Mouse (Mus musculus) 3T3-L1 (cell line): ENCODE results near the gene Ltbp1.

ENCODE experiments used
- DNase-seq: peaks from one replicate; pipeline ENCODE4 v3.0.0-alpha.2; 2015; ENCODE audit warnings: low read depth, low spot score

Gene Ltbp1

DNA sequence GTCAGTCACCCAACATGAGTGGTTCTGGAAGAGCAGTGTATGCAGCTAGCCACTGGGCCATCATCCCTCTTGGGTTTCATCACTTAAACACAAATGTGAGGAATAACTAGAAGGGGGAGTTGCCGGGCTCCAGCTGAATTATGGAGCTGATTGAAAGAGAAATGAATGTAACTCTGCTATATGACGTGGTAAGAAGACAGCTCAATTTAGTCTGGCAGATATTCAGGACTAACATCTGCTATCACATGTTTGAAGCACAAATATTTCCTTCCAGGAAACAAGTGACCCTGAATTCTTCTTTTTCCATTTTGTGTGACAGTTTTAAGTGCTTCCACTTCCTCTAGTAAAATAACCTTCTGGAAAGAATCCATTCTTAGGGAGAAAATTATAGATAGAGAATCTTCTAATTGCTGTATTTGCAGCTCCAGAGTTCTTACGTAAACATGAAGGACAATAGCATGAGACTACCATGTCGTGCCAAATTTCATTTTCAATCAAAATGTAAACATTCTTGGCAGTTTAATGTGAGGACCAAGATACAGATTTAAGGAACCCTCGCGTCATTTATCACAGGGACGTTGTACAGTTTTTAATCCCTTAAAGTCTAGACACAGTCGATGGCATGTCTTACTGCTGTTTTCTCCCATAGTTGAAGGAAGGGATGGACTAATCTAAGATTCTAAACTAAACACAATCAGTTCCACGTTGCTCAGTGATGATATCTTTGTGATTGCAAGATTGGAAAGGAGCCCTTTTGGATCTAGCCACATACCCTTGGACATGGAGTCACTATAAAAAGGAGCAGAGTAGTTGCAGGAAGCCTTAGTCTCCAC is 279.7 kb downstream of the Ltbp1 start:
- peak; percentile 17 for DNase-seq

DNA sequence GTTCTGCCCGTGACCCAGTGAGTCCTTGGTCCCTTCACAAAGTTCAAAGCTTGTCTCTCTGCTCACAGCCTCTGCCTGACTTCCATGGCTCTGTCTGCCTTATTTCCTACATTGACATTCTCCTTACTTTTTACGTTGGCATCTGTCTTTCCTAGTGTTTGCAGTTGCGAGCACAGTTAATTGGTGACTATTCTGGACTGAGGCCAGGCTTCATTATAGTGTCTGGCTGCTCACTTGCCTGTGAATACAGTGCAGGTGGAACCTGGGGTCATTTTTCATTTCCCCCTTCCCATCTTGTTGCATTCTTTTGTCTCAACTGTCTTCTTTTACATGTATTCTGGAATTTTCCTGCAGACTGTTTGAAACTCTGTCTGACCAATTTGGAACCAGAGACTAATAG is 287.6 kb downstream of the Ltbp1 start:
- no peak for DNase-seq

DNA sequence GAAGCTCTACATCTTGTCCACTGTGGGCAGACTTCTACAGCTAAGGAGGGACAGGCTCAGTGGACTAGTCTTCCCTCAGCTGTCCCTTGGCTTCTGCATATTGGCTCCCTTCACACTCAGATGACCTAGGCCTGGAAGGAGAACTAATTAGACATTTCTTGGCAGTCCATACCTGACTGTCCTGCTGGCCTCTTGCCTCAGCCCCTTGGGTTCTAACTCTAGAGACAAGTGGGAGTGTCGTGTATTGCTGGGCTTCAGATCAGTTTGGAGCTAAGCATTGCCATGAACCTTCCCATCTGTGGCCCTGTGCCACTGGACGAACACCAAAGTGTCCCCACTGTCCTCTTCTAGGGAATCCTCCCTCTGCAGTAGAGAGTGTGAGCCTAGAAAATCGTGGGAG is 288.4 kb downstream of the Ltbp1 start:
- DNase-seq, result no peak

DNA sequence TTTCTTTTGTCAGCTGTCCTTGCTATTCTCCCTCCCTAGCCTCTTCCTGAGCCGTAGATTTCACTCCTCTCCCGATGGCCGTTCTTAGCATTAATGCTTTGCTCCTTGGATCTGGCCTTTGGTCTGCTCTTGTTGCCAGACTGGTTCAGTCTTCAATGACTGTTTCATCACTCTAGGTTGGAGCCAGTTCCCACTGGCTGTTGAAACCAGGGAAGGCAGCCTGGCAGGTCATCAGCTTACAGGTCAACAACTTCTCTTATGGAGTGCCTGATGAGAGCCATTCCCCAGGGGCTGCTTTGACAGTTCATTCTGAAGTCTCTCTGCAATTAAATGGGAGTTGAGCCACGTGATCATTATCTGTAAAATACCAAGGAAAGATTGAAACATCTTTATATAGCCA is 295.5 kb downstream of the Ltbp1 start:
- no peak for DNase-seq

DNA sequence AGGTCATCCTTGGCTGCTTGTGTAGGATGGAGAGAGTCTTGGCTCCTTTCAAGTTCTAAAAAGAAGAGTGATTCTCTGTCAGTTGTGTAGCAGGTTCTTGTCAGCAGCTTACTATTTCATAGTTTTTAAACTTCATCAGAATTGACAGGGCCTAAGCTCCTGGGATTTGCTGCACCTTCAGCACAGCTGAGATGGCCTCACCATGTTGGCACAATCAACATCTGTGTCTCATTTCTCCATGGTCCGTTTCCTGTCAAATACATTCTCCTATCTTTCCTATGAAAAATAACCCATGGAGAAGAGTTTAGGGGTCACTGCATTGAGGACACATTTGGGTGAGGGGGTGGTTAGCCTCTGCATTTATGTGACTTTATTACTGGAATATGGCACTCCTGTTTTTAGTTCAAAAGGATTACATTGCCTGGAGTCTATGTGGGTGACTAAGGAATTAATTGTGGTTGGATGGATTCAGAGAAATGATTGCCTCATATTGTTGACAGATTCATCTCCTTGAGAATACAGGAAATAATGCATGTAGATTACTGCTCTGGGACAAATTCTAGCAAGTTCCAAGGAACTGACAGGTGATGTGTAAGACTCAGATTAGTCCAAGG is 299.5 kb downstream of the Ltbp1 start:
- DNase-seq, result peak; percentile 37

DNA sequence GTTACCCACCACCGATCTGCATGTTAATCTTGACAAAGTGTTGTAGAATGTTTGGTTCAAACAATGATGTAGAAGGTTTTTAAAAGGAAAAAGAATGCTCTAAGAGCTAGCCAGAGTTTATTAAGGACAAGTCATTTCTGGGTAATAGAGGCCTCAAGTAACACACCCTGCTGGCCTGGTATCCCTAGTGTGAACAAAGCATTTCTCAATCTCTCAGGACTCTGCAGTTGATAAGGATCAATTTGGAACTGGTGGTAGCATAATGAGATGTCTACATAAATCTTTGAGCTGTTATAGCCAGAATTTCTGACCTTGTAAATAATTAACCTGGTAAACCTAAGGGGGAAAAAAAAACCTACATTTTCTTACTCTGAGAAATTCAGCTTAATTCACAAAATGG is 300.3 kb downstream of the Ltbp1 start:
- DNase-seq, result no peak

DNA sequence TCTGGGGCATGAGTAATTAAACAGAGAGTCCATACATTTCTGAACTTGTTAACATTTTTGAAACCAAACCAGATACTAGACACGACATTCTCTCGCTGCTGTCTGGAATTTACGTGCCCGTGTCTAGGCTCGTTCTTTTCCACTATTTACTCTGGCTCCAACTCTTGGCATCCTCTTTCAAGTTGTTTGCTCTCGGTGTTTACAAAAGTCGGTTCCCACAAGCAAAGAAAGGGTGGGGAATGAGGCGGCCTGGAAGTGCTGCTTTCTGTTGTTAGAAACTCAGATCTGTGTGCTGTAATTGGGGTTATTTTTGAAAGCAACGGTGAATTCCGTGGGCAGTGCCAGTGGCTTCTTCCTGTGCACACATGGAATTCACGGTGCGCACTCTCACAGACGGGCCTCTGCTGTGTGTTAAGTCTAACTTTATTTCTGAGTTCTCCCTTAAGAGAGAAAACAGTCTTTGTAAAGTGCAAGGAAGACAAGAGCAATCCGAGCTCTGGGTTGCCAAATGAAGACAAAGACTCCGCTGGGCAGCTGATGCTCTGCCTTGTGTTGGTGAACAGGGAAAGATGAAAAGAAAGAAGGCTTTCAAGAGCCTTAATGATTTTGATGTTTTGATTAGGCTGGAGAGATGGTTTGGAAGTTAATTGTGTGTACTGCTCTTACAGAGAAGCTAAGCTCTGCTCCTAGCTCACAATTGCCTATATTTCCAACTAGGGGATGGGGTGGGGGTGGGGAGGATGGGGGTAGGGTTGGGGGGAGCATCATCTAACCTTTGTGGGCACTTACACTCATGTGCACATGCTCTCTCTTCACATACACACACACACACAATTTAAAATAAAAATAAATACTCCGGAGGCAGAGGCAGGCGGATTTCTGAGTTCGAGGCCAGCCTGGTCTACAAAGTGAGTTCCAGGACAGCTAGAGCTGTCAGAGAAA is 302.0 kb downstream of the Ltbp1 start:
- DNase-seq, result no peak

DNA sequence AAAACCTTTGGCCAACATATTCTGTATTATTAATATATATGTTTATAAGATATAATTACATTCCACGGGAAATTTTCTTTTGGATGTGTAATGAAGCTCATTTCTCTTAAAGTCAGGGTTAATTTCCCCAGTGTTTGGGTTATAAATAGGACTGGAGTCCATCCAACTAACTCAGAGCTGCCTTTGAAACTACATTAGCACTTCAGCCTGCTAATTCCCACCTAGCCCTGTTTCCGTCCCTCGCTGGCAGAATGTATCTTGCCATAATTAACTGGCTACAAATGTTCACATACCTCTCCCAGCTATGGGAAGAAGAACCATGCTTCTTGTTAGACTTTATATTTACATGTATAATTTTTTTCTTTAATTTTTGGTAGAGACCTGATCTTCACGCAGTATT is 311.7 kb downstream of the Ltbp1 start:
- no peak for DNase-seq

DNA sequence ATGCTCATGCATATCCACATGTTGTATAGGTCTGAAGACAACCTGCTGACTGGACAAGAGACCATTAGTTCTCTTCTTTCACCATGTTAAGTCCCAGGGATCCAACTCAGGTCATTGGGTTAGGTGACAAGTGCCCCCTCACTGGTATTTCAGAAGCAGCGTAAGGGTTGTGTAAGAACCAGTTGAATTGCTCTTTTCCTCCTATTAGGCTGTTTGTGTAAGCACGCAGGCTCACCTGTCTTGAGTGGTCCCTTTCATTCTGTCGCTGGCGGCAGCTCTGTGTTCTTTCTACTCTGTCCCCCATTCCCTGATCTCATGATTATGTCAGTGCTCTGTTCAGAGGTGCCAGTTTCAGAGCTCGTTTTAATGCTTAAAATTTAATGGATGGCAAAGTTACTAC is 317.9 kb downstream of the Ltbp1 start:
- DNase-seq, result no peak

DNA sequence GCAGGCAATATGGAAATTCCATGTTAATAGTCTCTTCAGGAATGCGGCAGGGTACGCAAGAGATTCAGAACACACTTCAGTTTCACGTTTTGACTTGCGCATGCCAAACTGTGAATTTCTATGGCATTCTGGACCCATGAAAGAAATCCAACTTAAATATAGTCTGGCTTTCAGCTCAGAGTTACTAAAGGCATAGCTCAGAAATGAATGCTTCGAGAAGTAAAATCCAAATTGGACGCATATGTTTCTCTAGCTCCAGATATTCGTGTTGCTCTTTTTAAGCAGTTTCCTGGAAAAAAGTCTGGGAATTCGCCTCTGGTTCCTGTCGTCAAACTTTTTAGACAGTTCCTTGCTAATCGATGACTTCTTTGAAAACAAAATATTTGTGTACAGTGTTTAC is 318.4 kb downstream of the Ltbp1 start:
- DNase-seq, result no peak

DNA sequence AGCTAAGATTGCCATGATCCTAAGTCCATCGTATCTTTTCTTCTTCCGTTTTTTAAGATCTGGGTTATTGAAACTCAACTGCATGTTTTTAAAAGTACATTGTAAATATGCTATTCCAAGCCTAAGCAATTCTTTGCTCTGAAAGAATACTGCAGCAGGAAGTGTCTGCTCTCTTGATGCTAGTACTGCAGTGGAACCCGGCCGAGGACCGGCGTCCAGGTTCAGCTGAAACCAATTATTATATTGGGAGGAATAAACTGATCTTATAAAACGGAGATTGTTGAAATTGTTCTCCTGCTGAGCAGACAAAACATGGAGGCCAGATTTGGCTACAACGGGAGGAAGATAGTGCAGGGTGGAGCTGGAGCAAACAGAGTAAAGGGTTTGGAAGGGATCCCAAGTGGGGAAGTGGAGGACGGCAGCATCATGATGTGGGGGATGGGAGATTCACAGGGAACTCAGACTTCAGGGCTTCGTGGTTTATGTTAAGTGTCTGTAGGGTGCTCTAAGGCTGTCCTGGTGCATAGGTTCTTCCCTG is 322.8 kb downstream of the Ltbp1 start:
- no peak for DNase-seq

DNA sequence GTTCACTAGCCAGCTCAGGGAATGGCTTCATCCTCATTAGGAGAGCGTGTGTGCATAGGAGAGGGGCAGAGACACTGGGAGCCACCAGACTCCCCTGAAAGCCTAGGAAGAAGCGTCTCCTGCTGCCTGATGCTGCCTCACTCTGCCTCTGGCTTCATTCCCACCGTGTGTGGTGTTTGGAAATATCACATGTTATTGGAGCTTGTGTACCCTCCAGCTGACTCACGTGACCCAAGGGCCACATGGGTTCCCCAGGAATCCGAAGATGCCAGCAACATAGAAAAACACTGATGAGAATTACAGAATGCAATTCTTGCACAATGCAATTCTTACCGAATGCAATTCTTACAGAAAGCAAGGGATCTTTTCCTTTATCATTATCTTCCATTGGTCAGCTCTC is 325.0 kb downstream of the Ltbp1 start:
- no peak for DNase-seq

DNA sequence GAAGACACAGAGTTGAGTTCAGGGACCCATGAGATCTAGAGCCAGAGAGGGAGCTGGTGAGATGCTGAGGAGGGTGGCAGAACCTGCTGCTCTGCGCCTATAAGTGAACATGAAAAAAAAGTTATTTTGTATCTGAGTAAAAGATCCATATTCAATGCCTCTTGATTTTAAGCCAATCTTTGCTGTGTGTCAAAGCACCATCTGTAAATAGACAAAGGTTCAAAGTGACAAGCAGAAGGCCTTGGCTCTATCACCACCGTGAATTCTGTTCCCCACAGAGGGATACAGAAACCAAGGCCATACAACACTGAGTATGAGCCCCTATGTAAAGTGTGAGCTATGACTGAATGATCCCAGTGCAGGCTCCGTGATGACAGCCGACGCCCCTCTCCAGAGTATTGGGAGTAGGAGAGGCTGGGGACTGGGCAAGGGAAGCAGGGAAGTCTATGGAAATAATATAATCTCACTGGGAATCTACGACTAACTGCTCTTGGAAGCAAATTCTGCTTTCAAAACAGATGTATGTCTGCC is 326.1 kb downstream of the Ltbp1 start:
- DNase-seq, result no peak

DNA sequence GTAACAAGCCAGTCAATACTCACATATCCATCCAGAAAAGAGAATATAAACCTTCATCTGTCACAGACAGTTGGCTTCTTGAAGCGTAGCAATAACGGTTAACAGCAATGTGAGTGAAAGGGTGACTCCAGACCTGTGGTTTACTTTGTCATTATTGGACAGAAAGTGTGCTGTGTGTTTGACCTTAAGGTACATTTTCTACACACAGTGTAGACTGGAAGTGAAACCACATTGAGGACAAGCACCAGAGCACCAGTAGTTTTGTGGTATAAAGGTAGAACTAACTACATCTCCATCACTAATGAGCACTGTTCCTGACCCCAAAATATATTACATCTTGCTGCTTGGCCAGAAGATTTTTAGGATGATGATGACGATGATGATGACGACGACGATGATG is 326.9 kb downstream of the Ltbp1 start:
- no peak for DNase-seq

DNA sequence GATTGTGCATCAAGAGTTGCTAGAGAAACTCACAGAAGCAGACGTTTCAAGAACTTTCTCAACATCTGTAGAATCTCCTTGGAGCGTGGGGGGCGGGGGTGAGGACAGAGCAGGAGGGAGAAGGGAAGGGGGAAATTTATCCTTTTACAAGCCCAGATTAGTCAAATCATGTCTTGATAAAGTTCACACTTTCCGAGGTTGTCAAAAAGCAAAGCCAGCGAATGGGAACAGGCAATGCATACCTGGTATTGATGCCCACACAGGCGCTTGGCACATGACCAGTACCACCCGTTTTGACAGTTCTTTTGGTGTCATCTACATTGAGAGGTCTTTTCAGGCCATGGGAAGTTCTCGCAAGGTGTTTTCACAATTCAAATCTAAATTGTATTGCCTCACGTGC is 327.6 kb downstream of the Ltbp1 start:
- DNase-seq, result no peak

DNA sequence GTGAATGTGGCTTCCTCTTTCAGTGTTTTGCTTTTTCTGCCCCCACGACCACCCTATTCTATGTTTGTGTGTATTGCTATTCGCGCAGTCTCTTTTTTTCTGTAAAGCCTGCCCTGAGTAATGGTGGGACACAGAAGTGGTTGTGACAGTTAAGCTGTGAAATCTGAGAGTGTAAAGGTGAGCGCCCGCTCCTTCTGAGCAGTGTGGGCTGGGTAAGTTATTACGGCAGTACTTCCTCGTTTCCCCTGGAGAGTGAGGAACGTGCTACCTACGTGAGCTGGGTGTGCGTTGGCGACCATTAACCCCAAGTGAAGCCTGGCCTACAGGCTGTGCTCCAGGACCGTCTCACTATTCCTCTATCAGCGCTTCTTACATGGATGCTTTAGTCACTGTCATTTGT is 328.4 kb downstream of the Ltbp1 start:
- DNase-seq, result no peak

DNA sequence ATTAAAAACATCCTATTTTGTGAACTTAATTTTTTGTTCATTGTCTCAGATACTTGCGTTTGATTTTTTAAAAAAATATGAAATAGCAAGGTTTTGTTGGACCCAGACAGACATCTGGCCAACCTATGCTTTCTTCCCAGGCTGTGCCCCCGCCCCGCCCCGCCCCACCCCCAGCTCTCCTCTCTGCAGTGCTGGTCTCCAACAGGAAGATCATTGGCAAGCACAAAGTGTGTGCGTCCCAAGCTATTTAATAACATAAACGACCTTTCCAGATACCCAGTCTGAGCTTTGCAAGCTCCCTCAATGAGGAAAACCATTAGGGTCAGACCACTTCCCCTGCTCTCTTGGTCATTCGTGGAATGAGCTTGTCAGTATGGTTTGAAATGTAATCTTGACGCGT is 330.3 kb downstream of the Ltbp1 start:
- DNase-seq, result no peak

DNA sequence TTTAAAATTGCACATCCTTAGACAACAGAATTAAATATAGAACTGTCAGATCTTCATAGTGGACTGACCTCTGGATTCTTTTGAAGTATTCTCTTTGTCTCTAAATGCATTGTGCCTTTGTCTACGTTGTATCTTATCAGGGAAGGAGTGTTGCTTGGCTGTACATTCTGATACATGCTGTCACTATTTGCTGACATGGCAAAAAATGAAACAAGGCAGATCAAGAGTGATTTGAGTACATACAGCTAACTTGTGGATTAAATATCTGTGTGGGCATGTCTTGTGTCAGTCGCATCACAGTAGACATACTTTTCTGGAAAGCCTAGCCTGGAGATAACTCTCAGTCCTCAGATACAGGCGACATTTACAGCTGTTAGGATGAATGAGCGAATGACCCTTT is 335.9 kb downstream of the Ltbp1 start:
- DNase-seq, result no peak

DNA sequence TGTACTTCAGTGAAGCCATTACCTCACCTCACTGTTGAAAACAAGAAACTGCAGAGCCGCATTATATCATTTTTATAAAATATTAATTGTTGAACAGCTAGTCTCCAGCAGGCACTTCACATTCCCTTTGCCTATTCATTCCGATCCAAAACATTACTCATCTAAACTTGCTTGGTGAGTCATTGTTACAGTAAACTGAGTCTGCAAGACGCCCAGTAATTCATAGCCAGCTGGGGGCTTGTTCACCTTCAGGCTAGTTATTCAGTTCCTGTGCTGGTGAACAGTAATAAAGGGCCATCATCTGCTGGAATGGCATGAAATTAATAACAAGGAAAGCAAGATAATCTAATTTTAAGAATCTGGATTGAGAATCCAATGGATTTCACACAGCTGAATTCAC is 339.7 kb downstream of the Ltbp1 start:
- peak; percentile 85 for DNase-seq

DNA sequence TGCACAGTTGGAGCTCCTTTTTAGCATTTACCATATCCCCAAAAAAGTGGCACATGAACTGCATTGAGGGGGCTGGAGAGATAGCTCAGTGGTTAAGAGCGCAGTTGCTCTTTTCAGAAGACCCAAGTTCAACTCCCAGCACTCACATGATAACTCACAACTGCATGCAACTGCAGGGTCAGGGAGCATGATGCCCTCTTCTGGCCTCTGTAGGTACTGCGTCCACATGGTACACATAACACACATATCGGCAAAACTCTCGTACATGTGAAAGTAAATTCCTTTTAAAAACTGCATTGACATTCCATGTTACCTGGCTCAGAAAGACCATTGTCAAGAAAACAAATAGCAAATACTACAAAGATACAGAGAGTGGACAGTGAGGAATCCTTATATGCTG is 342.0 kb downstream of the Ltbp1 start:
- no peak for DNase-seq

DNA sequence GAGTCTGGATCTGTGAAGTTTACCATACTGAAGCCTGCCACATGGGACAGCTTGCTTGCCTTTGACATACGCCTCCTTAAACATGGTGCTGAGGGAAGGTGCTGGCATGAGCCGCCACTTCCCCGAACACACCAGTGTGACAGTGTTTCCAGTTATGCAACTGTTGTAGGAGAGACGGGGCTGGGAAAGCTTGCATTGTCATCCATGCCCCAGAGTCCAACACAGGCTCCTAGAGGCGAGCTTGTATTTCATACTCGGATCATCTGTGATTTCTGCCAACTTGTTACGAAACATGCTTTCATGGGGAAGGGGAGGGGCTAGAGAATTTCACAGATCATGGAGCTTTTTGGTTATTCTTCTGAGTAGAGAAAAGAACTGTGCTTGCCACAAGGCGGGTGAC is 343.7 kb downstream of the Ltbp1 start:
- DNase-seq, result peak; percentile 53

DNA sequence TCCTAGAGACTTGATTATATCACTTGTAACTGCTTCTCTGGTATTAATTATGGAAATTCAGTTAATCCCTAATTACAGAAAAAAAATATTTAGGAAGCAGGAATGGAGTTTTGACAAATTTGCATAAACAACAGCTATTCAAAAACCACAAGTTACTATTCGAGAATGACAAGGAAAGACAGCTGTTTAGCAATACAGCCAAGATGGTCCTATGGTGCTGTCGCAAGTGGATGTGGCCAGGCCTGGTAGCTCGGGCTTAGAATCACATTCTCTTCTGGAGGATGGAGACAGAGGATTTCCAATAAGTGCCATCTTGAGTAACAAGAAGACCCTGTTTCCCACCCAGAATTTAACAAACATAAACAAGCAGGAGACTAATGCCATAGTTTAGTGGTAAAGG is 344.2 kb downstream of the Ltbp1 start:
- DNase-seq, result no peak
